Mouse (Mus musculus) G1E (cell line): ENCODE data around the gene Gm26566. TPM values are rescaled to one million over a fixed set of nuclear protein-coding genes. Genes with fewer than 3 reads are reported as not detected.
A peak's percentile ranks its signal among the peaks of the same experiment; 100 is the strongest.

ENCODE experiments used
- ATAC-seq: 2 replicates; pipeline ENCODE4 v1.8.0; 2016; ENCODE audit warnings: mild to moderate bottlenecking; ENCODE audit not compliant: insufficient number of reproducible peaks, poor library complexity, low FRiP score, severe bottlenecking; ENCODE audit errors: extremely low read depth
- DNase-seq: peaks from one replicate; pipeline ENCODE4 v3.0.0; 2012; ENCODE audit warnings: low spot score
- H3K27me3 ChIP-seq: 2 replicates; pipeline ENCODE4 v1.6.1; 2012; ENCODE audit warnings: mild to moderate bottlenecking, low read length, inconsistent platforms; ENCODE audit not compliant: insufficient read depth
- H3K36me3 ChIP-seq: replicated peaks from 2 replicates; pipeline ENCODE3; 2012; ENCODE audit warnings: mild to moderate bottlenecking, inconsistent platforms
- H3K4me1 ChIP-seq: 2 replicates; pipeline ENCODE4 v1.6.1; 2012; ENCODE audit warnings: low read depth, low read length, inconsistent platforms, mixed read lengths; ENCODE audit not compliant: insufficient read depth
- H3K4me3 ChIP-seq: 2 replicates; pipeline ENCODE4 v1.5.1; 2012; ENCODE audit warnings: low read depth, mild to moderate bottlenecking, inconsistent platforms, low read length, moderate library complexity, mixed read lengths
- H3K9me3 ChIP-seq: replicated peaks from 2 replicates; pipeline ENCODE4 v1.6.1; 2012; ENCODE audit warnings: inconsistent platforms
- CTCF ChIP-seq: IDR thresholded peaks from 2 replicates; pipeline ENCODE4 v1.5.1; 2012; ENCODE audit warnings: low read depth, low read length, inconsistent platforms, mixed read lengths
- GATA1 ChIP-seq: IDR thresholded peaks from 2 replicates; pipeline ENCODE4 v1.6.1; 2012; ENCODE audit warnings: borderline replicate concordance, low read length, inconsistent platforms, mixed read lengths
- GATA2 ChIP-seq: IDR thresholded peaks from 2 replicates; pipeline ENCODE4 v1.6.1; 2012; ENCODE audit warnings: low read depth, low read length, inconsistent platforms, borderline replicate concordance
- POLR2AphosphoS5 ChIP-seq: IDR thresholded peaks from 2 replicates; pipeline ENCODE4 v1.6.1; 2012; ENCODE audit warnings: low read depth, low read length, inconsistent platforms; ENCODE audit not compliant: insufficient replicate concordance
- TAL1 ChIP-seq: conservative IDR thresholded peaks from 2 replicates; pipeline ENCODE4 v1.6.1; 2012; ENCODE audit warnings: low read depth, low read length, inconsistent platforms, mixed read lengths
- polyA plus RNA-seq: library from polyadenylated mRNA; stranded (reverse); fragments of >175 nt; gene quantifications from 2 replicates; pipeline ENCODE4 v1.2.3, GENCODE M21; 2012
- total RNA-seq, 2 experiments: library from RNA; stranded (forward) in 1 of 2; stranded (reverse) in 1 of 2; fragments of 200-1000 nt in 1 of 2; fragments of >200 nt in 1 of 2; fragmentation: Nextera tagmentation in 1 of 2; gene quantifications; 2 replicates each; pipeline ENCODE4 v1.2.3; 2014 to 2017

Gm26566 gene
- total and polyA plus RNA-seq, 3 experiments, result 0.08 to 0.33 TPM; not detected in 1

DNA sequence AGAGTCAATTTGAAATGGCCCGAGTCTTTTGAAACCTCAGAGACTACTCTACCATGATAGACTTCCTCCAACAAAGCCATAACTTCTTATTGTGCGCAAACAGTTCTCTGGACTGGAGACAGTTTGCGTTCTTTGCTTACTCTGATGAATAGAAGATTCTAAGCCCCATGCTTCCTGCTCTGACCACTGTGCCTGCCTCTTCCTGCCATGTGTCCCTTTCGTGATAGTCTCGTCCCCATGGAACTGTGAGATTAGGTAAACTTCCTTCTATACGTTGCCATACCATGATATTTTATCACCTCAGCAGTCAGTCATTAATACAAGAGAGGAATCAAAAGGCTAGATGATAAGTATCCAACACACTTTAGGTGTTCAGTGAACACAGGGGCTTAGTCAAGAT lies 5.1 kb downstream of the Gm26566 start:
- ATAC-seq, result no peak

DNA sequence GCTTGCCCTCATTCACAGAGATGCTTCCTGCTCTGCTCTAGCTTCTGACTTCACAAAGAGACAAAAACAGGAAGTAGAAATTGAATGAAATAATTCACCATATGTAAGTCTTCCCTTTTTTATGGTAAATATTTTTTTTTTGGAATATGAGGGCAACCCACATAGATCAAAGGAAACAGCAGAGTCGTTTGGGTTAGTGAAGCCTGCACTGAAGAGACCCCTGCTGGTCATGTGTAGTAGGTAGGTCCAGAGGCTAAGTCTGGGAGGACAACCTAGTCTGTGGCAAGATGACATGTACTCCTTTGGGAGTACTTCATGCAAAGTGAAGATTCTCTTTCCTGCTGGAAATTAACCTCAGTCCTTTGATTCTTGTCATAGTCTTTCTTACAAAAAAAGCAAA lies 5.7 kb downstream of the Gm26566 start:
- Histone ChIP-seq H3K4me1 (peaks cover 5% of the 10 kb centered on the region), H3K27me3 (0 out of 2 replicates have a peak, but pooled peaks cover 4% of the 10 kb centered on the region), H3K9me3 (no peaks in the 10 kb centered on the region), H3K36me3 (no peaks in the 10 kb centered on the region), H3K4me3 (no peak overlapping the region)
- ATAC-seq (no peak; the same call in 1 of the 2 replicates), DNase-seq (no peak)
- TF ChIP-seq TAL1, result no peak
- TF ChIP-seq GATA2, result no peak
- TF ChIP-seq CTCF, result no peak
- TF ChIP-seq POLR2AphosphoS5, result no peak

More for the DNA sequence above, 5.1 kb downstream of the Gm26566 start:
- H3K9me3 ChIP-seq, result no peaks in the 10 kb centered on the region
- TF ChIP-seq GATA1, result no peak
- no peak for TF ChIP-seq TAL1
- no peak for TF ChIP-seq GATA2
- H3K36me3 ChIP-seq, result no peaks in the 10 kb centered on the region
- peaks cover 5% of the 10 kb centered on the region for H3K4me1 ChIP-seq
- DNase-seq, result no peak
- no peak overlapping the region for H3K4me3 ChIP-seq
- 0 out of 2 replicates have a peak, but pooled peaks cover 4% of the 10 kb centered on the region for H3K27me3 ChIP-seq

GRCm38 (mm10) chr4:88738480-88738879 lies 16.9 kb downstream of the Gm26566 start:
- DNase-seq (no peak), ATAC-seq (no peak)
- no peak overlapping the region for H3K4me3 ChIP-seq
- 0 out of 2 replicates have a peak, but pooled peaks cover 3% of the 10 kb centered on the region for H3K27me3 ChIP-seq
- H3K9me3 ChIP-seq, result no peaks in the 10 kb centered on the region
- no peak for TF ChIP-seq POLR2AphosphoS5
- TF ChIP-seq CTCF, result peak; percentile 77
- no peaks in the 10 kb centered on the region for H3K36me3 ChIP-seq
- no peaks in the 10 kb centered on the region; the same call in 1 of the 2 replicates for H3K4me1 ChIP-seq

DNA sequence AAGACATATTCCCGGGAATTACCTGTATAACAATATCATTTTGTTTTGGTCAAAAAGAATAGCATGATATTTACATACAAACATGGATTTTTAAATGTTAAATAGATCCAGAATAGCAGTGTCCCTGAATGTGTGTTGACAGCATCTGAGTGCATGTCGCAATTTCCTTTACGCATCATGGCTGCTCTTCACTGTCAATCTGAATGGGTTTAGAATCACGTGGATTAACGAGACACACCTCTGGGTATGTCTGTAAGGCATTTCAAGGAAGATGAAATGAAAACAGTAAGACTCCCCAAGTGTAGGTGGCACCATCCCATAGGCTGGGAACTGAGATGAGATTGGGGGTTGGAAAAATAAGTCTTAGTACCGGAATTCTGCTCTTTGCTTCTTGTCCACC lies 17.4 kb downstream of the Gm26566 start:
- no peak for TF ChIP-seq GATA1
- TF ChIP-seq GATA2, result no peak
- no peak for ATAC-seq
- Histone ChIP-seq H3K36me3 (no peaks in the 10 kb centered on the region), H3K9me3 (no peaks in the 10 kb centered on the region), H3K4me3 (no peak overlapping the region), H3K4me1 (no peaks in the 10 kb centered on the region; the same call in 1 of the 2 replicates), H3K27me3 (0 out of 2 replicates have a peak, but pooled peaks cover 3% of the 10 kb centered on the region)
- DNase-seq, result no peak

- H3K9me3 ChIP-seq, result no peaks in the 10 kb centered on the region
- H3K4me3 ChIP-seq, result no peak overlapping the region
- H3K36me3 ChIP-seq, result no peaks in the 10 kb centered on the region
- no peak for ATAC-seq
- H3K4me1 ChIP-seq, result no peaks in the 10 kb centered on the region; the same call in 1 of the 2 replicates
- no peak for DNase-seq
- TF ChIP-seq TAL1 (no peak), CTCF (no peak), GATA1 (no peak), GATA2 (no peak), POLR2AphosphoS5 (no peak)
- H3K27me3 ChIP-seq, result peaks cover 6% of the 10 kb centered on the region; the same call in 1 of the 2 replicates
Measured at GRCm38 (mm10) chr4:88741426-88741825, 19.8 kb downstream of the Gm26566 start.

DNA sequence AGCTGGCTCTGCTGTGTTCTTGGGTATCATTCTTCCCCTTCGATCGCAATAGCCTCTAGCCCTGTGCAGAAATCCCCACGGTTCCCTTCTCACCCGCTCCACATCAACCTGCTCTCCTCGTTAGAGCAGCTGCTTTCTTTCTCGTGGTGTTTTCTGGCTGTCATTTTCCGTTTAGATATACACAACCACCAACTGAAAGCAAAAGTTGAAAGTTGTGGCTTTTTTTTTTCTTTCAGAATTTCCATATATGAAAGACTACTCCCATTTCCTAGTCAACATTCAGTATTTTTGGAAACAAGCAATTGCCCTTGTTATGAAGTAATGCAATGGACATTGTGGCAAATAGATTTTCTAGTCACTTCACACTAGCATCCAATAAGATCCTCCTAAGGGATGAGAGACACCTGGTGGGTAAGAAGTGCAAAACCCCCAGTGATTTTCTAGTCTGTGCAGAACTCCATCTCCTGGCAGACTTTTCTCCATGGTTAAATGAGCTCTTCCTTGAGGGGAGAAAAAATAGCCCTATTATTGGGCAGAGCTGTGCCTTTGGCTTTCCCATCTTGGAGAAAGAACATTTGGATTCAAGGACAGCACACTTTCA lies 21.3 kb downstream of the Gm26566 start:
- Histone ChIP-seq H3K27me3 (peaks cover 6% of the 10 kb centered on the region; the same call in 1 of the 2 replicates), H3K4me1 (no peaks in the 10 kb centered on the region; the same call in 1 of the 2 replicates), H3K4me3 (no peak overlapping the region), H3K36me3 (no peaks in the 10 kb centered on the region), H3K9me3 (no peaks in the 10 kb centered on the region)
- ATAC-seq (no peak), DNase-seq (no peak)
- no peak for TF ChIP-seq TAL1
- TF ChIP-seq CTCF, result no peak
- no peak for TF ChIP-seq POLR2AphosphoS5
- no peak for TF ChIP-seq GATA2
- no peak for TF ChIP-seq GATA1
